Mouse (Mus musculus) hindbrain, embryonic 15.5 days (tissue): ENCODE data around the gene Wdr24. TPM values are rescaled to one million over a fixed set of nuclear protein-coding genes. Genes with fewer than 3 reads are reported as not detected.

ENCODE experiments used
- ATAC-seq: fragments of 200-750 bp; cut with Nextera tagmentation; 2 replicates; pipeline ENCODE4 v1.8.0; 2017; ENCODE audit warnings: low read depth, moderate number of reproducible peaks, moderate TSS enrichment; ENCODE audit not compliant: low FRiP score
- H3K27ac ChIP-seq: fragments of 300-500 bp; sonication (generic); replicated peaks from 2 replicates; pipeline ENCODE4 v1.5.1; 2015; ENCODE audit warnings: mild to moderate bottlenecking, inconsistent platforms
- H3K27me3 ChIP-seq: fragments of 300-500 bp; sonication (generic); 2 replicates; pipeline ENCODE4 v1.6.1; 2015; ENCODE audit warnings: control low read depth, inconsistent platforms
- H3K36me3 ChIP-seq: fragments of 300-500 bp; sonication (generic); 2 replicates; pipeline ENCODE4 v1.6.1; 2015; ENCODE audit warnings: control low read depth, inconsistent platforms
- H3K4me1 ChIP-seq: fragments of 300-500 bp; sonication (generic); replicated peaks from 2 replicates; pipeline ENCODE4 v1.6.1; 2015; ENCODE audit warnings: control low read depth, inconsistent platforms
- H3K4me2 ChIP-seq: fragments of 300-500 bp; sonication (generic); 2 replicates; pipeline ENCODE4 v1.6.1; 2015; ENCODE audit warnings: moderate library complexity, mild to moderate bottlenecking, inconsistent platforms
- H3K4me3 ChIP-seq: fragments of 300-500 bp; sonication (generic); 2 replicates; pipeline ENCODE4 v1.5.1; 2015; ENCODE audit warnings: mild to moderate bottlenecking, inconsistent platforms
- H3K9ac ChIP-seq: fragments of 300-500 bp; sonication (generic); 2 replicates; pipeline ENCODE4 v1.6.1; 2015; ENCODE audit warnings: inconsistent platforms
- H3K9me3 ChIP-seq: fragments of 300-500 bp; sonication (generic); 2 replicates; pipeline ENCODE4 v1.6.1; 2016; ENCODE audit warnings: control low read depth, inconsistent platforms
- WGBS: fragments of 180-500 bp; shearing (Covaris S2); methylation state at CpG from one replicate; pipeline ENCODE4 v1.1.7; 2015; 5-methylcytosine and 5-hydroxymethylcytosine counted together
- polyA plus RNA-seq: library from polyadenylated mRNA; unstranded; fragments of >200 nt; fragmentation: Nextera tagmentation; extraction: Ambion mirVana; gene quantifications from 2 replicates; pipeline ENCODE4 v1.2.1, GENCODE M21; 2015

The Wdr24 gene
- polyA plus RNA-seq, 1 experiment from 2014 or later, result 28.2 TPM

- no peaks in the 10 kb centered on the region for H3K9me3 ChIP-seq
- no peak overlapping the region for H3K27ac ChIP-seq
- WGBS, result 93% methylated on average over 4 of the region's 4 CpGs
- H3K4me3 ChIP-seq, result peak overlapping the region; percentile 95
- peaks cover 21% of the 10 kb centered on the region for H3K4me1 ChIP-seq
- peak overlapping the region; percentile 93 for H3K4me2 ChIP-seq
- 0 out of 2 replicates have a peak overlapping the region, but pooled peaks have one; percentile 71 for H3K9ac ChIP-seq
- no peaks in the 10 kb centered on the region for H3K27me3 ChIP-seq
- peaks cover 46% of the 10 kb centered on the region for H3K36me3 ChIP-seq
- no peak for ATAC-seq
Observed at GRCm38 (mm10) chr17:25843122-25843521, 19.7 kb downstream of the Wdr24 start.

GRCm38 (mm10) chr17:25843636-25844395 lies 20.4 kb downstream of the Wdr24 start:
- no peaks in the 10 kb centered on the region for H3K27me3 ChIP-seq
- WGBS, result 3% methylated on average over 37 of the region's 38 CpGs
- peaks cover 19% of the 10 kb centered on the region for H3K4me1 ChIP-seq
- ATAC-seq, result peak; percentile 52
- peak overlapping the region; percentile 69 for H3K27ac ChIP-seq
- H3K4me2 ChIP-seq, result peak overlapping the region; percentile 93
- H3K9me3 ChIP-seq, result no peaks in the 10 kb centered on the region
- H3K9ac ChIP-seq, result peak overlapping the region; percentile 71
- H3K4me3 ChIP-seq, result peak overlapping the region; percentile 95
- peaks cover 46% of the 10 kb centered on the region for H3K36me3 ChIP-seq

- Histone ChIP-seq H3K36me3 (peaks cover 40% of the 10 kb centered on the region), H3K4me3 (peak within 1 kb of the TSS; percentile 95), H3K9me3 (no peaks in the 10 kb centered on the region), H3K9ac (peak within 1 kb of the TSS; percentile 71), H3K4me2 (peak within 1 kb of the TSS; percentile 93), H3K4me1 (peaks cover 19% of the 10 kb centered on the region), H3K27ac (peak within 1 kb of the TSS; percentile 69), H3K27me3 (no peaks in the 10 kb centered on the region)
- peak; percentile 88 for ATAC-seq
- 1% methylated on average over 21 of the region's 21 CpGs for WGBS
Observed at GRCm38 (mm10) chr17:25844396-25844901, 21.0 kb downstream of the Wdr24 start, which contains the start of gene Rhot2. Gene Rhot2, minus strand, starts transcription at chr17:25844851.

GRCm38 (mm10) chr17:25860229-25860628 lies 36.8 kb downstream of the Wdr24 start:
- H3K4me2 ChIP-seq, result peak overlapping the region; percentile 92; the same call in 1 of the 2 replicates
- 0 out of 2 replicates have a peak overlapping the region, but pooled peaks have one; percentile 65 for H3K4me3 ChIP-seq
- no peaks in the 10 kb centered on the region for H3K36me3 ChIP-seq
- no peaks in the 10 kb centered on the region for H3K9me3 ChIP-seq
- no peaks in the 10 kb centered on the region for H3K27me3 ChIP-seq
- ATAC-seq, result no peak
- peaks cover 18% of the 10 kb centered on the region for H3K4me1 ChIP-seq
- H3K9ac ChIP-seq, result no peak overlapping the region
- WGBS, result 91% methylated on average over 6 of the region's 6 CpGs
- H3K27ac ChIP-seq, result no peak overlapping the region

- peak; percentile 93 for ATAC-seq
- Histone ChIP-seq H3K36me3 (no peaks in the 10 kb centered on the region), H3K4me3 (peak within 1 kb of the TSS; percentile 65), H3K9me3 (no peaks in the 10 kb centered on the region), H3K27ac (peak within 1 kb of the TSS; percentile 81), H3K4me2 (peak within 1 kb of the TSS; percentile 92), H3K27me3 (no peaks in the 10 kb centered on the region), H3K9ac (peak within 1 kb of the TSS; percentile 69), H3K4me1 (peaks cover 18% of the 10 kb centered on the region)
- WGBS, result 3% methylated on average over 65 of the region's 65 CpGs
Observed at GRCm38 (mm10) chr17:25860832-25861703, 37.6 kb downstream of the Wdr24 start, which contains the start of gene Wdr90. Gene Wdr90, minus strand, starts transcription at chr17:25861501.

- H3K27me3 ChIP-seq, result no peaks in the 10 kb centered on the region
- peak overlapping the region; percentile 69 for H3K9ac ChIP-seq
- no peaks in the 10 kb centered on the region for H3K36me3 ChIP-seq
- H3K9me3 ChIP-seq, result no peaks in the 10 kb centered on the region
- 12% methylated on average over 6 of the region's 6 CpGs for WGBS
- peak overlapping the region; percentile 92 for H3K4me2 ChIP-seq
- ATAC-seq, result no peak
- peaks cover 23% of the 10 kb centered on the region for H3K4me1 ChIP-seq
- peak overlapping the region; percentile 65 for H3K4me3 ChIP-seq
- peak overlapping the region; percentile 81 for H3K27ac ChIP-seq
Observed at GRCm38 (mm10) chr17:25861704-25862612, 38.5 kb downstream of the Wdr24 start.

- Histone ChIP-seq H3K4me1 (peaks cover 36% of the 10 kb centered on the region), H3K9me3 (no peaks in the 10 kb centered on the region), H3K36me3 (no peaks in the 10 kb centered on the region), H3K4me3 (no peak overlapping the region), H3K4me2 (no peak overlapping the region), H3K27me3 (no peaks in the 10 kb centered on the region), H3K9ac (no peak overlapping the region), H3K27ac (no peak overlapping the region)
- ATAC-seq, result no peak
- WGBS, result 94% methylated on average over 6 of the region's 6 CpGs
Observed at GRCm38 (mm10) chr17:25863681-25864080, 40.3 kb downstream of the Wdr24 start.

GRCm38 (mm10) chr17:25864311-25864710 lies 40.9 kb downstream of the Wdr24 start:
- no peaks in the 10 kb centered on the region for H3K36me3 ChIP-seq
- WGBS, result 90% methylated on average over 14 of the region's 14 CpGs
- ATAC-seq, result no peak
- H3K9ac ChIP-seq, result no peak overlapping the region
- no peak overlapping the region for H3K27ac ChIP-seq
- peaks cover 40% of the 10 kb centered on the region for H3K4me1 ChIP-seq
- no peak overlapping the region for H3K4me3 ChIP-seq
- no peaks in the 10 kb centered on the region for H3K27me3 ChIP-seq
- no peak overlapping the region for H3K4me2 ChIP-seq
- H3K9me3 ChIP-seq, result no peaks in the 10 kb centered on the region

GRCm38 (mm10) chr17:25865288-25865687 lies 41.9 kb downstream of the Wdr24 start:
- H3K27ac ChIP-seq, result no peak overlapping the region
- H3K4me1 ChIP-seq, result peaks cover 38% of the 10 kb centered on the region
- H3K27me3 ChIP-seq, result no peaks in the 10 kb centered on the region
- no peak for ATAC-seq
- H3K36me3 ChIP-seq, result no peaks in the 10 kb centered on the region
- WGBS, result 92% methylated on average over 11 of the region's 11 CpGs
- no peak overlapping the region for H3K4me2 ChIP-seq
- H3K4me3 ChIP-seq, result no peak overlapping the region
- H3K9me3 ChIP-seq, result no peaks in the 10 kb centered on the region
- H3K9ac ChIP-seq, result no peak overlapping the region

- no peak overlapping the region for H3K27ac ChIP-seq
- H3K4me1 ChIP-seq, result peaks cover 29% of the 10 kb centered on the region
- no peaks in the 10 kb centered on the region for H3K36me3 ChIP-seq
- no peaks in the 10 kb centered on the region for H3K27me3 ChIP-seq
- no peaks in the 10 kb centered on the region for H3K9me3 ChIP-seq
- no peak for ATAC-seq
- WGBS, result 88% methylated on average over 3 of the region's 3 CpGs
- no peak overlapping the region for H3K9ac ChIP-seq
- H3K4me3 ChIP-seq, result no peak overlapping the region
- H3K4me2 ChIP-seq, result no peak overlapping the region
Observed at GRCm38 (mm10) chr17:25866172-25866571, 42.7 kb downstream of the Wdr24 start.

- no peaks in the 10 kb centered on the region for H3K36me3 ChIP-seq
- H3K4me2 ChIP-seq, result peak overlapping the region; percentile 95
- H3K4me3 ChIP-seq, result peak overlapping the region; percentile 71
- H3K27me3 ChIP-seq, result no peaks in the 10 kb centered on the region
- peaks cover 22% of the 10 kb centered on the region for H3K4me1 ChIP-seq
- H3K27ac ChIP-seq, result no peak overlapping the region
- no peak for ATAC-seq
- no peaks in the 10 kb centered on the region for H3K9me3 ChIP-seq
- WGBS, result 16% methylated on average over 7 of the region's 7 CpGs
- peak overlapping the region; percentile 19; the same call in 1 of the 2 replicates for H3K9ac ChIP-seq
Observed at GRCm38 (mm10) chr17:25867509-25867835, 44.0 kb downstream of the Wdr24 start.
